Mouse (Mus musculus): ENCODE data around the gene Mbd6.

- no peak for TF ChIP-seq POLR2A (IDR thresholded peaks at IDR 0.05; ENCODE audit: extremely low read depth, insufficient read depth, low read length)
- no peak for TF ChIP-seq CTCF (IDR thresholded peaks at IDR 0.05; ENCODE audit: extremely low read depth, insufficient read depth, low read length)
Observed at GRCm38 (mm10) chr10:127290930-127291880, 2.4 kb upstream of the Mbd6 start.

Measured in cortical plate, adult 2 months (tissue).